Mouse (Mus musculus): ENCODE results near the gene Abhd17a. TPM values are rescaled to one million over a fixed set of nuclear protein-coding genes. Genes with fewer than 3 reads are reported as not detected.
A peak's percentile ranks its signal among the peaks of the same experiment; 100 is the strongest.

Abhd17a gene
- total and polyA plus RNA-seq, 2 experiments from 2014 or later: 88.2 to 194 TPM

GRCm38 (mm10) chr10:80575925-80576324 is 14.2 kb downstream of the Abhd17a start:
- Histone ChIP-seq H3K9ac (replicated peaks; ENCODE audit: low read depth, low read length) (peak overlapping the region; percentile 74; the same call in 1 of the 2 replicates), H3K9me3 (replicated peaks; ENCODE audit: control insufficient read depth, low read length) (no peaks in the 10 kb centered on the region), H3K4me2 (ENCODE audit: low read depth, low read length) (peak overlapping the region; percentile 76), H3K4me1 (ENCODE audit: control insufficient read depth, insufficient read depth) (peaks cover 19% of the 10 kb centered on the region), H3K27ac (ENCODE audit: low read depth) (no peak overlapping the region), H3K4me3 (ENCODE audit: low read depth, low read length) (peak overlapping the region; percentile 83), H3K36me3 (replicated peaks; ENCODE audit: control insufficient read depth, insufficient read depth, low read length) (no peaks in the 10 kb centered on the region), H3K27me3 (ENCODE audit: control insufficient read depth, insufficient read depth, low read length) (no peaks in the 10 kb centered on the region)
- no peak for DNase-seq (ENCODE audit: low spot score)
- TF ChIP-seq CTCF (IDR thresholded peaks at IDR 0.05; ENCODE audit: low read depth): no peak
- no peak for TF ChIP-seq EP300 (IDR thresholded peaks at IDR 0.05; ENCODE audit: low read depth)
- WGBS: 14% methylated on average over 17 of the region's 17 CpGs
- no peak for ATAC-seq (ENCODE audit: insufficient read depth, low read depth)

- no peak overlapping the region for H3K27ac ChIP-seq (ENCODE audit: low read depth)
- no peak overlapping the region for H3K4me2 ChIP-seq (ENCODE audit: low read depth, low read length)
- H3K9ac ChIP-seq (replicated peaks; ENCODE audit: low read depth, low read length): no peak overlapping the region
- ATAC-seq (ENCODE audit: insufficient read depth, low read depth): no peak
- WGBS: 62% methylated on average over 3 of the region's 3 CpGs
- H3K4me1 ChIP-seq (ENCODE audit: control insufficient read depth, insufficient read depth): peaks cover 30% of the 10 kb centered on the region
- no peaks in the 10 kb centered on the region for H3K36me3 ChIP-seq (replicated peaks; ENCODE audit: control insufficient read depth, insufficient read depth, low read length)
- H3K27me3 ChIP-seq (ENCODE audit: control insufficient read depth, insufficient read depth, low read length): no peaks in the 10 kb centered on the region
- no peaks in the 10 kb centered on the region for H3K9me3 ChIP-seq (replicated peaks; ENCODE audit: control insufficient read depth, low read length)
- TF ChIP-seq EP300 (IDR thresholded peaks at IDR 0.05; ENCODE audit: low read depth) (no peak), CTCF (IDR thresholded peaks at IDR 0.05; ENCODE audit: low read depth) (no peak)
- H3K4me3 ChIP-seq (ENCODE audit: low read depth, low read length): no peak overlapping the region
- no peak for DNase-seq (ENCODE audit: low spot score)
Measured at GRCm38 (mm10) chr10:80574896-80575295, 15.2 kb downstream of the Abhd17a start.

GRCm38 (mm10) chr10:80573944-80574343 is 16.2 kb downstream of the Abhd17a start:
- H3K27me3 ChIP-seq (ENCODE audit: control insufficient read depth, insufficient read depth, low read length): no peaks in the 10 kb centered on the region
- ATAC-seq (ENCODE audit: insufficient read depth, low read depth): no peak
- H3K4me2 ChIP-seq (ENCODE audit: low read depth, low read length): no peak overlapping the region
- no peak overlapping the region for H3K4me3 ChIP-seq (ENCODE audit: low read depth, low read length)
- WGBS: 51% methylated on average over 9 of the region's 9 CpGs
- no peak overlapping the region for H3K9ac ChIP-seq (replicated peaks; ENCODE audit: low read depth, low read length)
- H3K27ac ChIP-seq (ENCODE audit: low read depth): no peak overlapping the region
- DNase-seq (ENCODE audit: low spot score): no peak
- peaks cover 32% of the 10 kb centered on the region for H3K4me1 ChIP-seq (ENCODE audit: control insufficient read depth, insufficient read depth)
- TF ChIP-seq CTCF (IDR thresholded peaks at IDR 0.05; ENCODE audit: low read depth): no peak
- TF ChIP-seq EP300 (IDR thresholded peaks at IDR 0.05; ENCODE audit: low read depth): no peak
- no peaks in the 10 kb centered on the region for H3K36me3 ChIP-seq (replicated peaks; ENCODE audit: control insufficient read depth, insufficient read depth, low read length)
- no peaks in the 10 kb centered on the region for H3K9me3 ChIP-seq (replicated peaks; ENCODE audit: control insufficient read depth, low read length)

- 75% methylated on average over 2 of the region's 2 CpGs for WGBS
- Histone ChIP-seq H3K27me3 (ENCODE audit: control insufficient read depth, insufficient read depth, low read length) (no peaks in the 10 kb centered on the region), H3K4me1 (ENCODE audit: control insufficient read depth, insufficient read depth) (peaks cover 32% of the 10 kb centered on the region), H3K9me3 (replicated peaks; ENCODE audit: control insufficient read depth, low read length) (no peaks in the 10 kb centered on the region), H3K4me3 (ENCODE audit: low read depth, low read length) (no peak overlapping the region), H3K27ac (ENCODE audit: low read depth) (no peak overlapping the region), H3K4me2 (ENCODE audit: low read depth, low read length) (no peak overlapping the region), H3K9ac (replicated peaks; ENCODE audit: low read depth, low read length) (no peak overlapping the region), H3K36me3 (replicated peaks; ENCODE audit: control insufficient read depth, insufficient read depth, low read length) (peaks cover 8% of the 10 kb centered on the region; the same call in 1 of the 2 replicates)
- no peak for TF ChIP-seq EP300 (IDR thresholded peaks at IDR 0.05; ENCODE audit: low read depth)
- no peak for TF ChIP-seq CTCF (IDR thresholded peaks at IDR 0.05; ENCODE audit: low read depth)
- ATAC-seq (ENCODE audit: insufficient read depth, low read depth): no peak
- no peak for DNase-seq (ENCODE audit: low spot score)
Measured at GRCm38 (mm10) chr10:80572477-80572876, 17.7 kb downstream of the Abhd17a start.

- Histone ChIP-seq H3K4me2 (ENCODE audit: low read depth, low read length) (peak overlapping the region; percentile 47), H3K36me3 (replicated peaks; ENCODE audit: control insufficient read depth, insufficient read depth, low read length) (peaks cover 8% of the 10 kb centered on the region; the same call in 1 of the 2 replicates), H3K27ac (ENCODE audit: low read depth) (peak overlapping the region; percentile 7; the same call in 1 of the 2 replicates), H3K9me3 (replicated peaks; ENCODE audit: control insufficient read depth, low read length) (no peaks in the 10 kb centered on the region), H3K9ac (replicated peaks; ENCODE audit: low read depth, low read length) (peak overlapping the region; percentile 18; the same call in 1 of the 2 replicates), H3K4me1 (ENCODE audit: control insufficient read depth, insufficient read depth) (peaks cover 31% of the 10 kb centered on the region), H3K4me3 (ENCODE audit: low read depth, low read length) (peak overlapping the region; percentile 19), H3K27me3 (ENCODE audit: control insufficient read depth, insufficient read depth, low read length) (no peaks in the 10 kb centered on the region)
- TF ChIP-seq CTCF (IDR thresholded peaks at IDR 0.05; ENCODE audit: low read depth): no peak
- TF ChIP-seq EP300 (IDR thresholded peaks at IDR 0.05; ENCODE audit: low read depth): no peak
- 22% methylated on average over 30 of the region's 30 CpGs for whole genome bisulfite sequencing
- no peak for DNase-seq (ENCODE audit: low spot score)
- ATAC-seq (ENCODE audit: insufficient read depth, low read depth): peak; percentile 7; the same call in 1 of the 2 replicates
Measured at GRCm38 (mm10) chr10:80570871-80571836, 19.0 kb downstream of the Abhd17a start.
